Mouse (Mus musculus): ENCODE measurements around the gene Dnhd1. TPM values are rescaled to one million over a fixed set of nuclear protein-coding genes. Genes with fewer than 3 reads are reported as not detected.
"Not testable (repeated sequence)": the region's sequence is repeated elsewhere in the genome, so short reads cannot be mapped to it uniquely, and the experiment has no call there.

Gene Dnhd1
- polyA plus RNA-seq, 1 experiment from 2014 or later = 0.10 TPM

DNA sequence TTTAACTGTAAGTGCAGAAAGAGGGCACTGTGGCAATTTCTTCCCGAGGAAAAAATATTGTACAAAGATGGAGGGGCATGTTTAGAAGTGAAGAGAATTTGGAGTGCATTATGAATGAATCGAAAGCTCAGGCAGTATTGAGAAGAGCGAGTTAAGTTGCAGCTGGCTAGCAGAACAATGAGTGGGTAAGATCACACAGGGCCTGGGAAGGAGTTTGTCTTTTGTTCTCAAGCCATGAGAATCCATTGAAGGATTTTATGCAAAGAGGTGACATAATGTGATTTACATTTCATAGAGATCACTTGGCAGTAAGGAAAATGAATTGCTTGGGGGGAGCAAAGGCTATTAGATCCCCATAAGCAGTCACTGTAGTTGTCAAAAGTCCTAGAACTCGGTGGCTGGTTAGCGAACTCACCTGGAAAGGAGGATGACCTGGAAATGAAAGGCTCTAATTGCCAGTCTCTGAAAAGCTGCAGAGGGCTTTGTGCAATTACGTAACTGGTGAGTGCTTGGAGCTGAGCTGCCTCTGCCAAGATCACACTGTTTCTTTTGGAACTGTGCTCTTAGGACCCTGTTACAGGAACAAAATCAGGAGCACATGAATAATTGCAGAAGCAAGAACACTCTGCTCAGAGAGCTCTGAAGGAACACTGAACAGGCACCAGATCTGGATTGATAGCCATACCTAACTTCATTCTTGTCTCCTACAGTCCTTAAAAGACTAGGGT lies 78.2 kb downstream of the Dnhd1 start:
- H3K27me3 ChIP-seq = no peaks in the 10 kb centered on the region
- H3K27ac ChIP-seq (replicated peaks) = no peak overlapping the region
- H3K4me3 ChIP-seq (replicated peaks) = no peak overlapping the region
- H3K9me3 ChIP-seq (replicated peaks) = no peaks in the 10 kb centered on the region
- no peaks in the 10 kb centered on the region for H3K4me1 ChIP-seq (replicated peaks)
- no peak for ATAC-seq (ENCODE audit: insufficient read depth)
- 64% methylated on average over 6 of the region's 6 CpGs for WGBS (ENCODE audit: insufficient replicate concordance)
- H3K36me3 ChIP-seq (replicated peaks) = peaks cover 46% of the 10 kb centered on the region
- no peak overlapping the region for H3K4me2 ChIP-seq
- H3K9ac ChIP-seq = no peak overlapping the region

GRCm38 (mm10) chr7:105733836-105734235 lies 83.2 kb downstream of the Dnhd1 start:
- 87% methylated on average over 11 of the region's 11 CpGs for WGBS (ENCODE audit: insufficient replicate concordance)
- Histone ChIP-seq H3K9ac (no peak overlapping the region), H3K9me3 (replicated peaks) (no peaks in the 10 kb centered on the region), H3K4me3 (replicated peaks) (no peak overlapping the region), H3K36me3 (replicated peaks) (peaks cover 53% of the 10 kb centered on the region), H3K27ac (replicated peaks) (no peak overlapping the region), H3K4me2 (no peak overlapping the region), H3K27me3 (no peaks in the 10 kb centered on the region), H3K4me1 (replicated peaks) (peaks cover 32% of the 10 kb centered on the region)
- ATAC-seq (ENCODE audit: insufficient read depth) = no peak

DNA sequence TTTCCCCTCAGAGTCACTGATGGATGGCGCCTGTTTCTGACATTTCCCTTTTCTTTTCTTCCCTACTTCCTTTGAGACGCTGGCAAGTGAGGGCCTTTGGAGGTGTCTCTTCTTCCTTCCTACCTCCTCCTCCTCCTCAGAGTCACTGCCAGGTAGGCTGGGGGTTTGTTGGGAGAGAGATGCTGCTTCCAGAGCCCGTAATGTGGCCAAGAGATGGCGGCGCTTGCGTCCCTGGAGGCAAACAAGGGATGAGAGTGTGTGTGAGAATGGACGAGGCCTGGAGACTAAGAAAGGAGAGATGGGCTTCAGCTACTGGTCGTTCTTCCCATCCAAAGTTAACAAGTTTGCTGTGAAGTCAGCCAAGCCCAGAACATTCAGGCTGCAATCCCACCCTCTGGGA lies 84.2 kb downstream of the Dnhd1 start:
- Histone ChIP-seq H3K36me3 (replicated peaks) (peaks cover 53% of the 10 kb centered on the region), H3K4me3 (replicated peaks) (0 out of 2 replicates have a peak overlapping the region, but pooled peaks have one; percentile 92), H3K27me3 (no peaks in the 10 kb centered on the region), H3K9me3 (replicated peaks) (no peaks in the 10 kb centered on the region), H3K9ac (0 out of 2 replicates have a peak overlapping the region, but pooled peaks have one; percentile 91), H3K4me2 (peak overlapping the region; percentile 95), H3K4me1 (replicated peaks) (peaks cover 42% of the 10 kb centered on the region), H3K27ac (replicated peaks) (no peak overlapping the region; the same call in 1 of the 2 replicates)
- 76% methylated on average over 8 of the region's 8 CpGs for WGBS (ENCODE audit: insufficient replicate concordance)
- ATAC-seq (ENCODE audit: insufficient read depth) = no peak

GRCm38 (mm10) chr7:105735464-105735863 lies 84.8 kb downstream of the Dnhd1 start:
- ATAC-seq (ENCODE audit: insufficient read depth) = not testable (repeated sequence)
- H3K27ac ChIP-seq (replicated peaks) = peak overlapping the region; percentile 88; the same call in 1 of the 2 replicates

DNA sequence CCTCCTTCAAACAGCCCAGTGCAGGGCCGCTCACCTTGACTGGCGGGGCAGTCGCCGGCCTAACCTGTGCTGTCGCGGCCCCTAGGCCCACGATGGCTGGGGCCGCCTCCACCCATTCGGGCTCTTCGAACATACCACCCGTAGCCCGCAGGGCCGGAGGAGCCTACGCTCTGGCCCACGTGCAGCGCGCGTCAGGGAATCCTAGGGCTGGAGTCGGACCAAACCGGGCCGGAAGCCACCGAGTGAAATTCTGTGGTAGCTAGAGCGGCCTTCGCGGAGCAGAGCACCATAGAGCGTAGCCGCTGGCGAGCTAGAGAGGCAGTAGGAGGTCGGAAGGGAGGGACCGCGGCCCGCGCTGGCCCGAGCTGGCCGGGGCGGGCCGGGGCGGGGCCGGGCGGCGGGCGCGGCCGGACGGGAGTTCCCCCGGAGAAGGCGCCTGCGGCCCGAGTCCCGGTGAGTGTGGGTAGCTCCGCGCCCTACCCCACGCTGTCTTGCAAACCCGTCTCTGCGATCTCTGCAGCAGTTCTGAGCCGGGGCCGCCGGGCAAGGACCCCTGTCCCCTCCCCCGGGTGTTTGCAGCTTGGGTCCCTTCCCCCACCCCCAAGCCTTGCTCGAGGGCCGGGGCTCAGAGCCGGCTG lies 85.8 kb downstream of the Dnhd1 start, which contains the start of gene Ilk:
TSS of gene Ilk (plus strand) at position 329 of the 638 bp plus-strand sequence.
- Histone ChIP-seq H3K36me3 (replicated peaks) (peaks cover 56% of the 10 kb centered on the region), H3K27ac (replicated peaks) (peak within 1 kb of the TSS; percentile 88), H3K4me3 (replicated peaks) (peak within 1 kb of the TSS; percentile 92), H3K4me2 (peak within 1 kb of the TSS; percentile 95), H3K4me1 (replicated peaks) (peaks cover 47% of the 10 kb centered on the region), H3K9me3 (replicated peaks) (no peaks in the 10 kb centered on the region), H3K27me3 (no peaks in the 10 kb centered on the region), H3K9ac (peak within 1 kb of the TSS; percentile 91)
- ATAC-seq (ENCODE audit: insufficient read depth) = peak; percentile 99
- under 1% methylated on average over 59 of the region's 62 CpGs for whole genome bisulfite sequencing (ENCODE audit: insufficient replicate concordance)

More at GRCm38 (mm10) chr7:105735464-105735863, 84.8 kb downstream of the Dnhd1 start:
- peaks cover 56% of the 10 kb centered on the region for H3K36me3 ChIP-seq (replicated peaks)
- not testable (repeated sequence) for H3K9me3 ChIP-seq (replicated peaks); H3K27me3 ChIP-seq
- WGBS (ENCODE audit: insufficient replicate concordance) = 25% methylated on average over 4 of the region's 4 CpGs
- peak overlapping the region; percentile 92 for H3K4me3 ChIP-seq (replicated peaks)
- H3K4me1 ChIP-seq (replicated peaks) = peaks cover 47% of the 10 kb centered on the region
- peak overlapping the region; percentile 91 for H3K9ac ChIP-seq
- peak overlapping the region; percentile 95 for H3K4me2 ChIP-seq

DNA sequence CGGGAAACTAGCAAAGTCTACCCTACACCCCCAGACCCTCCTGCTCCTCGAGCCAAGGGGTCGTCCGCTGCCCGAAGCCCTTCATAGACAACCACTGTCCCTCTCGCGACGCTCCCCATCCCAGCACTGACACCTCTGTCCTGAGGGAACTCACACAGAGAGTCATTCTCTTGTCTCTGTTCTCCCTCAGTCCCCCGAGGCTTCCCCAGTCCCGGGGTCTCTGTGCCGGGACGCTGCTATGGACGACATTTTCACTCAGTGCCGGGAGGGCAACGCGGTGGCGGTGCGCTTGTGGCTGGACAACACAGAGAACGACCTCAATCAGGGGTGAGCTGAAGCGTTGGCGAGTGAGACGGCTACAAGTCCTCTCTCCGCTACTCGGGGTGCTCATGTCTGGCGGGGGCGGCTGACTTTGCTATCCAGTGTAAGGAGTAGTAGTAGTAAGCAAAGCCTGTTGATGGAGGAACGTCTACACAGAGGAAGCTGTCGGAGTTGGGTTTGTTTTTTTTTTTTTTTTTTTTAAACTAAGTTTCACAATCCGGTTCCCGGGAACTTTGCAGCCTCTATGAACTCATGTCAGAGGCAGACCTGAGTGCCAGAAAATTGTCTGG lies 86.4 kb downstream of the Dnhd1 start, which contains the start of gene Rrp8:
TSS of gene Rrp8 (minus strand) at position 475 of the 611 bp plus-strand sequence.
- WGBS (ENCODE audit: insufficient replicate concordance) = under 1% methylated on average over 30 of the region's 30 CpGs
- Histone ChIP-seq H3K9ac (peak within 1 kb of the TSS; percentile 91), H3K36me3 (replicated peaks) (peaks cover 56% of the 10 kb centered on the region), H3K4me3 (replicated peaks) (peak within 1 kb of the TSS; percentile 92), H3K4me1 (replicated peaks) (peaks cover 47% of the 10 kb centered on the region), H3K27me3 (no peaks in the 10 kb centered on the region), H3K27ac (replicated peaks) (peak within 1 kb of the TSS; percentile 88), H3K4me2 (peak within 1 kb of the TSS; percentile 95), H3K9me3 (replicated peaks) (no peaks in the 10 kb centered on the region)
- peak; percentile 33 for ATAC-seq (ENCODE audit: insufficient read depth)

GRCm38 (mm10) chr7:105737648-105738047 lies 87.0 kb downstream of the Dnhd1 start:
- H3K36me3 ChIP-seq (replicated peaks) = peaks cover 56% of the 10 kb centered on the region
- no peaks in the 10 kb centered on the region for H3K27me3 ChIP-seq
- ATAC-seq (ENCODE audit: insufficient read depth) = no peak
- H3K4me1 ChIP-seq (replicated peaks) = peaks cover 52% of the 10 kb centered on the region
- no peaks in the 10 kb centered on the region for H3K9me3 ChIP-seq (replicated peaks)
- peak overlapping the region; percentile 92 for H3K4me3 ChIP-seq (replicated peaks)
- H3K9ac ChIP-seq = peak overlapping the region; percentile 91
- WGBS (ENCODE audit: insufficient replicate concordance) = 26% methylated on average over 3 of the region's 3 CpGs
- H3K4me2 ChIP-seq = peak overlapping the region; percentile 95
- peak overlapping the region; percentile 88 for H3K27ac ChIP-seq (replicated peaks)

GRCm38 (mm10) chr7:105738286-105738685 lies 87.7 kb downstream of the Dnhd1 start:
- Histone ChIP-seq H3K27ac (replicated peaks) (peak overlapping the region; percentile 72), H3K4me1 (replicated peaks) (peaks cover 59% of the 10 kb centered on the region), H3K4me2 (peak overlapping the region; percentile 95), H3K27me3 (no peaks in the 10 kb centered on the region), H3K9ac (peak overlapping the region; percentile 33), H3K9me3 (replicated peaks) (no peaks in the 10 kb centered on the region), H3K4me3 (replicated peaks) (peak overlapping the region; percentile 92), H3K36me3 (replicated peaks) (peaks cover 55% of the 10 kb centered on the region)
- no peak for ATAC-seq (ENCODE audit: insufficient read depth)
- 21% methylated on average over 2 of the region's 2 CpGs for WGBS (ENCODE audit: insufficient replicate concordance)

DNA sequence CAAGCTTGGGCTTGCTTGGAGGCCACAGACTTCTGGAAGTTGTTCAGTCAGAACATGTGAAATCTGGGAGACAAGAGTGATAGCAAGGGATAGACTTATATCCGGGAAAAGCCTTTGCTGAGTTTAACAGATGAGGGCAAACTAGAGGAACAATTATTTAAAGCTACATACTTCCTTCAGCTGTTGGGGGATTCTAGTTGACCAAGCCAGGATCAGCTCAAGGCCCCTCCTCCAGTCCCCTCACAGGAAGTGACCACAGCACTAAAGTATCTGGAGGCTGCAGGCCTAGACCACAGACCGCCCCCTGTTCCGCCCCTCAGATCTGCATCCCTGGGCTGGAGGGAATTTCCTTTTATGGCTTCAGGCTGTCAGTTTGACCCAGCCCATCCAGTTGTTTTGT lies 88.3 kb downstream of the Dnhd1 start:
- Histone ChIP-seq H3K36me3 (replicated peaks) (peaks cover 48% of the 10 kb centered on the region), H3K9me3 (replicated peaks) (no peaks in the 10 kb centered on the region), H3K27me3 (no peaks in the 10 kb centered on the region), H3K4me3 (replicated peaks) (peak overlapping the region; percentile 92), H3K4me1 (replicated peaks) (peaks cover 63% of the 10 kb centered on the region), H3K27ac (replicated peaks) (peak overlapping the region; percentile 72), H3K4me2 (peak overlapping the region; percentile 95), H3K9ac (peak overlapping the region; percentile 33)
- 32% methylated on average over 3 of the region's 3 CpGs for WGBS (ENCODE audit: insufficient replicate concordance)
- no peak for ATAC-seq (ENCODE audit: insufficient read depth)

DNA sequence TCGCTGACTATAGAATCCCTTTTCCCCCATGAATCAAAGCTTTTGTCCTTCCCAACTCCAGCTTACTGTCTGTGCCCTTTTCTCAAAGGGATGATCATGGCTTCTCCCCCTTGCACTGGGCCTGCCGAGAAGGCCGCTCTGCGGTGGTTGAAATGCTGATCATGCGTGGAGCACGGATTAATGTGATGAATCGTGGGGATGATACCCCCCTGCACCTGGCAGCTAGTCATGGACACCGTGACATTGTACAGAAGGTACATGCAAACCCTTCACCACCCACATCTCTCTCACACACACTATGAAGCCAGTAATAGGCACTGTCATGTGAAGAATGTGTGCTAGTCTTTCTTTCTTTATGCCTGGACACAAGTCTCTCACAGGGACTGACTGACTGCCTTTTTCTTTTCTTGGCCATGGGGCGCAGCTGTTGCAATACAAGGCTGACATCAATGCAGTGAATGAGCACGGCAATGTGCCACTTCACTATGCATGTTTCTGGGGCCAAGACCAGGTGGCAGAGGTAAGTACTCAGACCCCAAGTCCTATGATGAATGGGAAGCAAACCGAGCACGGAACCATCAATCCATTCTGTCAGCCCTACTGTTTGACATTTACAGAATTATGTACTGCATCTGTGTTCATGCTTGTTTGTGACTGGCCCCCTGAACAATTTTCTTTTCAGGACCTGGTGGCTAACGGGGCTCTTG lies 89.6 kb downstream of the Dnhd1 start:
- peaks cover 67% of the 10 kb centered on the region for H3K4me1 ChIP-seq (replicated peaks)
- H3K9ac ChIP-seq = no peak overlapping the region
- H3K4me2 ChIP-seq = no peak overlapping the region
- 80% methylated on average over 13 of the region's 13 CpGs for WGBS (ENCODE audit: insufficient replicate concordance)
- no peak for ATAC-seq (ENCODE audit: insufficient read depth)
- no peak overlapping the region for H3K4me3 ChIP-seq (replicated peaks)
- no peaks in the 10 kb centered on the region for H3K9me3 ChIP-seq (replicated peaks)
- peaks cover 39% of the 10 kb centered on the region for H3K36me3 ChIP-seq (replicated peaks)
- no peak overlapping the region for H3K27ac ChIP-seq (replicated peaks)
- H3K27me3 ChIP-seq = no peaks in the 10 kb centered on the region

Measured in liver, embryonic 15.5 days (tissue).